ENCODE assay signal across 8 mouse cellular contexts in genomic region chr13:92610311-92611221, GRCm38 (mm10). TPM values are rescaled to one million over a fixed set of nuclear protein-coding genes. Genes with fewer than 3 reads are reported as not detected.
DNase-seq lines count a peak whose midpoint lies in the region; ATAC-seq and TF ChIP-seq lines count a peak whose summit lies in the region.

Gene Serinc5, plus strand, starts transcription at chr13:92611091.

- no peaks in the 10 kb centered on the region for H3K27me3 ChIP-seq in embryonic facial prominence, embryonic 13.5 days
- no peaks in the 10 kb centered on the region for H3K27me3 ChIP-seq in kidney, adult 2 months (replicated peaks; ENCODE audit: control insufficient read depth, insufficient read depth, low read length)
- no peaks in the 10 kb centered on the region for H3K27me3 ChIP-seq in limb, embryonic 11.5 days (ENCODE audit: control insufficient read depth, insufficient read depth, low read length)
- H3K27me3 ChIP-seq in midbrain, embryonic 13.5 days, result 0 out of 2 replicates have a peak, but pooled peaks cover 5% of the 10 kb centered on the region
- no peaks in the 10 kb centered on the region for H3K27me3 ChIP-seq in small intestine, adult 2 months (ENCODE audit: control insufficient read depth, insufficient read depth, low read length)

- H3K9ac ChIP-seq in embryonic facial prominence, embryonic 13.5 days, result peak within 1 kb of the TSS; percentile 87
- H3K9ac ChIP-seq in limb, embryonic 11.5 days (ENCODE audit: low read length), result peak within 1 kb of the TSS; percentile 69
- peak within 1 kb of the TSS; percentile 82 for H3K9ac ChIP-seq in midbrain, embryonic 13.5 days (replicated peaks)

- H3K4me2 ChIP-seq in embryonic facial prominence, embryonic 13.5 days, result peak within 1 kb of the TSS; percentile 81
- H3K4me2 ChIP-seq in limb, embryonic 11.5 days (ENCODE audit: low read depth, severe bottlenecking), result peak within 1 kb of the TSS; percentile 71
- H3K4me2 ChIP-seq in midbrain, embryonic 13.5 days (replicated peaks), result peak within 1 kb of the TSS; percentile 83

- peak; percentile 98 for ATAC-seq in embryonic facial prominence, embryonic 13.5 days (ENCODE audit: insufficient number of reproducible peaks, insufficient read depth, low FRiP score, low TSS enrichment, low read depth)
- peak; percentile 97 for ATAC-seq in limb, embryonic 11.5 days (ENCODE audit: insufficient number of reproducible peaks, low FRiP score, low TSS enrichment, low read depth)
- ATAC-seq in midbrain, embryonic 13.5 days, result peak; percentile 99

- no peaks in the 10 kb centered on the region for H3K9me3 ChIP-seq in embryonic facial prominence, embryonic 13.5 days
- no peaks in the 10 kb centered on the region for H3K9me3 ChIP-seq in limb, embryonic 11.5 days (ENCODE audit: control insufficient read depth, low read length)
- no peaks in the 10 kb centered on the region for H3K9me3 ChIP-seq in midbrain, embryonic 13.5 days

- TF ChIP-seq POLR2A in kidney, adult 2 months (IDR thresholded peaks at IDR 0.05; ENCODE audit: low read depth, low read length), result no peak
- peak; percentile 92 for TF ChIP-seq POLR2A in small intestine, adult 2 months (IDR thresholded peaks at IDR 0.05; ENCODE audit: low read depth, low read length)

- H3K36me3 ChIP-seq in embryonic facial prominence, embryonic 13.5 days, result no peaks in the 10 kb centered on the region
- H3K36me3 ChIP-seq in kidney, adult 2 months (ENCODE audit: control insufficient read depth, insufficient read depth, low read length), result no peaks in the 10 kb centered on the region
- no peaks in the 10 kb centered on the region for H3K36me3 ChIP-seq in limb, embryonic 11.5 days (ENCODE audit: control insufficient read depth, insufficient read depth, low read length)
- no peaks in the 10 kb centered on the region for H3K36me3 ChIP-seq in midbrain, embryonic 13.5 days
- no peaks in the 10 kb centered on the region for H3K36me3 ChIP-seq in small intestine, adult 2 months (ENCODE audit: control insufficient read depth, insufficient read depth, low read length)

- WGBS in embryonic facial prominence, embryonic 13.5 days, result 1% methylated on average over 55 of the region's 55 CpGs
- under 1% methylated on average over 55 of the region's 55 CpGs for WGBS in kidney, adult 2 months
- WGBS in limb, embryonic 11.5 days, result 1% methylated on average over 55 of the region's 55 CpGs
- 1% methylated on average over 55 of the region's 55 CpGs for WGBS in midbrain, embryonic 13.5 days
- WGBS in small intestine, adult 2 months, result 1% methylated on average over 55 of the region's 55 CpGs

- H3K4me3 ChIP-seq in embryonic facial prominence, embryonic 13.5 days, result peak within 1 kb of the TSS; percentile 78
- peak within 1 kb of the TSS; percentile 66 for H3K4me3 ChIP-seq in kidney, adult 2 months (ENCODE audit: insufficient read depth, low read depth, low read length)
- peak within 1 kb of the TSS; percentile 57 for H3K4me3 ChIP-seq in limb, embryonic 11.5 days (ENCODE audit: low read depth, low read length)
- peak within 1 kb of the TSS; percentile 78 for H3K4me3 ChIP-seq in midbrain, embryonic 13.5 days (replicated peaks)
- peak within 1 kb of the TSS; percentile 90 for H3K4me3 ChIP-seq in small intestine, adult 2 months (ENCODE audit: low read depth, low read length)

- DNase-seq in 3T3-L1 (ENCODE audit: low read depth, low spot score), result peak; percentile 87
- peak; percentile 96 to 97 for DNase-seq in adrenal gland, postnatal 4 days (ENCODE audit: low spot score in 2 of 2)
- peak; percentile 97 to 99 for DNase-seq in heart, adult 18-20 months
- peak; percentile 98 for DNase-seq in kidney, adult 2 months
- DNase-seq in limb, embryonic 11.5 days (ENCODE audit: low spot score), result peak; percentile 99

- TF ChIP-seq CTCF in kidney, adult 2 months (conservative IDR thresholded peaks at IDR 0.05; ENCODE audit: insufficient read depth, insufficient read length, low read depth, low read length), result no peak
- TF ChIP-seq CTCF in small intestine, adult 2 months (IDR thresholded peaks at IDR 0.05; ENCODE audit: extremely low read depth, insufficient read length, insufficient replicate concordance, low read depth, low read length), result no peak; the same call in 1 of the 2 replicates

- peak within 1 kb of the TSS; percentile 91 for H3K27ac ChIP-seq in embryonic facial prominence, embryonic 13.5 days
- peak within 1 kb of the TSS; percentile 74 for H3K27ac ChIP-seq in kidney, adult 2 months (ENCODE audit: insufficient read depth, low read depth, low read length)
- peak within 1 kb of the TSS; percentile 63 for H3K27ac ChIP-seq in limb, embryonic 11.5 days (replicated peaks; ENCODE audit: low read depth, low read length)
- peak within 1 kb of the TSS; percentile 76 for H3K27ac ChIP-seq in midbrain, embryonic 13.5 days
- H3K27ac ChIP-seq in small intestine, adult 2 months (ENCODE audit: insufficient read depth, low read depth, low read length), result peak within 1 kb of the TSS; percentile 93

- peaks cover 17% of the 10 kb centered on the region for H3K4me1 ChIP-seq in embryonic facial prominence, embryonic 13.5 days
- H3K4me1 ChIP-seq in kidney, adult 2 months (ENCODE audit: control insufficient read depth, insufficient read depth, low read length), result no peaks in the 10 kb centered on the region; the same call in 1 of the 2 replicates
- H3K4me1 ChIP-seq in limb, embryonic 11.5 days (ENCODE audit: control insufficient read depth, insufficient read depth, low read length), result no peaks in the 10 kb centered on the region
- peaks cover 18% of the 10 kb centered on the region for H3K4me1 ChIP-seq in midbrain, embryonic 13.5 days (replicated peaks)
- peaks cover 12% of the 10 kb centered on the region; the same call in 1 of the 2 replicates for H3K4me1 ChIP-seq in small intestine, adult 2 months (ENCODE audit: control insufficient read depth, insufficient read depth, insufficient read length, low read length)

RNA-seq across cellular contexts. Expression of gene Serinc5, which starts in this region (rescaled TPM):
- 10 to 100 TPM; 64.1 to 69.0 TPM for total RNA-seq in adrenal gland, postnatal 4 days (2021)
- 9.4 and 13.0 TPM in 2 replicates for polyA plus RNA-seq in embryonic facial prominence, embryonic 13.5 days (2015; fragmentation: Nextera tagmentation; extraction: Ambion mirVana)
- total RNA-seq in heart, adult 18-20 months (2021), result 10 to 100 TPM; 10.2 to 12.4 TPM
- 10.4 and 11.1 TPM in 2 replicates for polyA plus RNA-seq in kidney, adult 2 months (2012; rRNA removed)
- polyA plus RNA-seq in limb, embryonic 11.5 days (2014; fragmentation: Nextera tagmentation; extraction: Ambion mirVana), result 7.0 and 7.4 TPM in 2 replicates
- polyA plus RNA-seq in midbrain, embryonic 13.5 days (2015; fragmentation: Nextera tagmentation; extraction: Ambion mirVana), result 12.5 and 14.1 TPM in 2 replicates
- polyA plus RNA-seq in small intestine, adult 2 months (2012; rRNA removed), result 11.0 and 24.3 TPM in 2 replicates

Comparison
In these comparisons a context has a peak if more than half of its experiments do, and no peak if none do; other contexts are left out.
1. Peak in every context shown above with its lines: DNase-seq, ATAC-seq, H3K4me3 ChIP-seq and H3K27ac ChIP-seq.
2. RNA of gene Serinc5 (total RNA-seq): 64.1 to 69.0 TPM in adrenal gland, postnatal 4 days; 10.2 to 12.4 TPM in heart, adult 18-20 months; every median in the first group is over 4 times any median in the second.